Comparison of ENCODE assay signal across 7 mouse cellular contexts in the genomic region with DNA sequence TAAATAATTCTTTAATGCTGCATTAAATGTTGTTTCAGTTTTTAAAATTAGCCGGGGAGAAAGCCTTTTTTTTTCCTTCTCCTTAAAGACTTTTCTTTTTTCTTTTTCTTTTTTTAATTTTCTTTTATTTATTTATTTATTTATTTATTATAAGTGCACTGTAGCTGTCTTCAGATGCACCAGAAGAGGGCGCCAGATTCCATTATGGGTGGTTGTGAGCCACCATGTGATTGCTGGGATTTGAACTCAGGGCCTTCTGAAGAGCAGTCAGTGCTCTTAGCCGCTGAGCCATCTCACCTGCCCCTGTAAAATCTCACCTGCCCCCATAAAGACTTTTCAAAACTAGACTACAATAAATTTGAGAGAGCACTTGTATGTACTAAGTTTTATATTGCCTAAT. TPM values are rescaled to one million over a fixed set of nuclear protein-coding genes. Genes with fewer than 3 reads are reported as not detected.
DNase-seq lines count a peak whose midpoint lies in the region; ATAC-seq and TF ChIP-seq lines count a peak whose summit lies in the region.
"Not testable (repeated sequence)": the region's sequence is repeated elsewhere in the genome, so short reads cannot be mapped to it uniquely, and the experiment has no call there.
"Had no signal": no experiment of that assay in that cellular context is flagged by ENCODE, and none has a peak within 500 bp of the region (broad histone marks: within the 10 kb centered on the region; RNA-seq: fewer than 3 reads in every experiment).

No protein-coding gene starts in this region.

- CTCF ChIA-PET in Patski (lab: Charles Lee) = interaction anchor here (0.7 to 1.8 kb wide), 7 partner anchors 10 to 59 kb away, joined by 3 read pairs; no protein-coding TSS in a partner anchor

- H3K9ac ChIP-seq in heart, postnatal 0 days (replicated peaks; ENCODE audit: low read depth, low read length); kidney, postnatal 0 days (ENCODE audit: low read depth, low read length); liver, embryonic 14.5 days (replicated peaks): not testable (repeated sequence)

- POLR2A ChIA-PET in Patski (lab: Charles Lee) = not testable (repeated sequence)

- not testable (repeated sequence) for H3K4me3 ChIP-seq in heart, postnatal 0 days (ENCODE audit: low read depth, low read length); kidney, postnatal 0 days (replicated peaks; ENCODE audit: low read depth, low read length); liver, embryonic 14.5 days (ENCODE audit: insufficient read depth in 1 of 2, low read depth in 2 of 2, low read length in 2 of 2); small intestine, adult 2 months (ENCODE audit: low read depth, low read length)

- peak; percentile 69 for TF ChIP-seq CTCF in Patski (IDR thresholded peaks at IDR 0.05)
- peak; percentile 22; the same call in 1 of the 2 replicates for TF ChIP-seq CTCF in heart, postnatal 0 days (IDR thresholded peaks at IDR 0.05; ENCODE audit: low read depth)
- peak; percentile 56 for TF ChIP-seq CTCF in kidney, postnatal 0 days (IDR thresholded peaks at IDR 0.05; ENCODE audit: low read depth)
- TF ChIP-seq CTCF in liver, embryonic 14.5 days (IDR thresholded peaks at IDR 0.05; ENCODE audit: low read depth) = peak; percentile 47
- TF ChIP-seq CTCF in small intestine, adult 2 months (IDR thresholded peaks at IDR 0.05; ENCODE audit: extremely low read depth, insufficient read length, insufficient replicate concordance, low read depth, low read length) = peak; percentile 5; the same call in 1 of the 2 replicates

- not testable (repeated sequence) for H3K9me3 ChIP-seq in heart, postnatal 0 days (replicated peaks; ENCODE audit: control insufficient read depth, low read length); kidney, postnatal 0 days (replicated peaks; ENCODE audit: low read length); liver, embryonic 14.5 days (ENCODE audit: control insufficient read depth, low read length)

- DNase-seq in Patski (ENCODE audit: low read depth, low spot score); heart, postnatal 0 days (ENCODE audit: low spot score); kidney, postnatal 0 days (ENCODE audit: low spot score); liver, embryonic 14.5 days (ENCODE audit: low read depth in 3 of 3, low spot score in 3 of 3): not testable (repeated sequence)
- peak; percentile 10 for DNase-seq in lung, postnatal 36 days

- H3K36me3 ChIP-seq in heart, postnatal 0 days (replicated peaks; ENCODE audit: control insufficient read depth, insufficient read depth, low read length) = peaks cover 81% of the 10 kb centered on the region
- H3K36me3 ChIP-seq in kidney, postnatal 0 days (ENCODE audit: insufficient read depth, low read length) = peaks cover 35% of the 10 kb centered on the region
- H3K36me3 ChIP-seq in liver, embryonic 14.5 days (replicated peaks; ENCODE audit: control insufficient read depth, insufficient read depth, low read depth) = peaks cover 44% of the 10 kb centered on the region
- H3K36me3 ChIP-seq in small intestine, adult 2 months (ENCODE audit: control insufficient read depth, insufficient read depth, low read length) = peaks cover 53% of the 10 kb centered on the region

- ATAC-seq in Patski; heart, postnatal 0 days (ENCODE audit: insufficient read depth, low read depth); kidney, postnatal 0 days (replicated peaks; ENCODE audit: low FRiP score, low read depth); liver, embryonic 14.5 days (ENCODE audit: insufficient read depth): not testable (repeated sequence)

- not testable (repeated sequence) for TF ChIP-seq EP300 in heart, postnatal 0 days (IDR thresholded peaks at IDR 0.05; ENCODE audit: low read depth); liver, embryonic 14.5 days (IDR thresholded peaks at IDR 0.05; ENCODE audit: low read depth)

- not testable (repeated sequence) for H3K4me2 ChIP-seq in heart, postnatal 0 days (ENCODE audit: low read depth, low read length); kidney, postnatal 0 days (ENCODE audit: low read length); liver, embryonic 14.5 days (ENCODE audit: low read depth)

- 77% methylated on average over 3 of the region's 3 CpGs for WGBS in heart, postnatal 0 days
- WGBS in kidney, postnatal 0 days = 83% methylated on average over 3 of the region's 3 CpGs
- 58% methylated on average over 3 of the region's 3 CpGs for WGBS in liver, embryonic 14.5 days (ENCODE audit: insufficient replicate concordance)
- WGBS in small intestine, adult 2 months = 73% methylated on average over 3 of the region's 3 CpGs

- not testable (repeated sequence) for H3K27me3 ChIP-seq in Patski; heart, postnatal 0 days (ENCODE audit: control insufficient read depth, insufficient read depth, low read length); kidney, postnatal 0 days (ENCODE audit: insufficient read depth, low read length); liver, embryonic 14.5 days (ENCODE audit: control insufficient read depth, insufficient read depth, low read length); small intestine, adult 2 months (ENCODE audit: control insufficient read depth, insufficient read depth, low read length)

- H3K27ac ChIP-seq in heart, postnatal 0 days (ENCODE audit: low read depth); kidney, postnatal 0 days; liver, embryonic 14.5 days; small intestine, adult 2 months (ENCODE audit: insufficient read depth, low read depth, low read length): not testable (repeated sequence)

- H3K4me1 ChIP-seq in heart, postnatal 0 days (ENCODE audit: control insufficient read depth, insufficient read depth); kidney, postnatal 0 days (replicated peaks; ENCODE audit: insufficient read depth, low read length); liver, embryonic 14.5 days (replicated peaks; ENCODE audit: control insufficient read depth in 2 of 2, insufficient read depth in 2 of 2, low read length in 1 of 2); small intestine, adult 2 months (ENCODE audit: control insufficient read depth, insufficient read depth, insufficient read length, low read length): not testable (repeated sequence)

- not testable (repeated sequence) for TF ChIP-seq POLR2A in small intestine, adult 2 months (IDR thresholded peaks at IDR 0.05; ENCODE audit: low read depth, low read length)

- in situ Hi-C loops in Patski (cut with MboI; ENCODE audit: low pct_unique_long_range_greater_than_20kb) = not testable (repeated sequence)

RNA-seq across cellular contexts. Expression of a gene that starts 34.6 kb away (rescaled TPM):
- 117 TPM for polyA plus RNA-seq in Patski (2021)
- 84.8 and 127 TPM in 2 replicates for total RNA-seq in heart, postnatal 0 days (2014; rRNA removed; ENCODE audit: low replicate concordance)
- 17.1 and 19.8 TPM in 2 replicates for polyA plus RNA-seq in heart, postnatal 0 days (2015; fragmentation: Nextera tagmentation; extraction: Ambion mirVana)
- polyA plus RNA-seq in kidney, postnatal 0 days (2015; fragmentation: Nextera tagmentation; extraction: Ambion mirVana) = 34.9 and 38.1 TPM in 2 replicates
- 13.5 and 19.4 TPM in 2 replicates for polyA plus RNA-seq in liver, embryonic 14.5 days (2012; rRNA removed)
- polyA plus RNA-seq in liver, embryonic 14.5 days (2014; fragmentation: Nextera tagmentation; extraction: Ambion mirVana) = 19.0 and 21.0 TPM in 2 replicates
- polyA plus RNA-seq in small intestine, adult 2 months (2012; rRNA removed) = 6.6 and 13.2 TPM in 2 replicates

RNA-seq across cellular contexts. Expression of a gene that starts 50.7 kb away (rescaled TPM):
- 2.6 TPM for polyA plus RNA-seq in Patski (2021)
- total RNA-seq in heart, postnatal 0 days (2014; rRNA removed; ENCODE audit: low replicate concordance) = 3.9 and 4.6 TPM in 2 replicates
- 5.8 and 6.0 TPM in 2 replicates for polyA plus RNA-seq in heart, postnatal 0 days (2015; fragmentation: Nextera tagmentation; extraction: Ambion mirVana)
- polyA plus RNA-seq in kidney, postnatal 0 days (2015; fragmentation: Nextera tagmentation; extraction: Ambion mirVana) = 8.6 and 9.9 TPM in 2 replicates
- 1.1 and 1.2 TPM in 2 replicates for polyA plus RNA-seq in liver, embryonic 14.5 days (2012; rRNA removed)
- polyA plus RNA-seq in liver, embryonic 14.5 days (2014; fragmentation: Nextera tagmentation; extraction: Ambion mirVana) = 0.72 and 0.97 TPM in 2 replicates
- 2.1 and 4.9 TPM in 2 replicates for polyA plus RNA-seq in small intestine, adult 2 months (2012; rRNA removed)
- polyA plus RNA-seq: CD4-positive, CD25-positive, alpha-beta regulatory T cell, adult 4 months had no signal

RNA-seq across cellular contexts. Expression of a gene that starts 57.2 kb away (rescaled TPM):
- polyA plus RNA-seq in Patski (2021) = 24.3 TPM
- total RNA-seq in heart, postnatal 0 days (2014; rRNA removed; ENCODE audit: low replicate concordance) = 12.0 and 12.6 TPM in 2 replicates
- polyA plus RNA-seq in heart, postnatal 0 days (2015; fragmentation: Nextera tagmentation; extraction: Ambion mirVana) = 2.9 and 3.0 TPM in 2 replicates
- polyA plus RNA-seq in kidney, postnatal 0 days (2015; fragmentation: Nextera tagmentation; extraction: Ambion mirVana) = 5.4 and 5.6 TPM in 2 replicates
- polyA plus RNA-seq in liver, embryonic 14.5 days (2012; rRNA removed) = 6.5 and 8.4 TPM in 2 replicates
- polyA plus RNA-seq in liver, embryonic 14.5 days (2014; fragmentation: Nextera tagmentation; extraction: Ambion mirVana) = 13.1 and 14.8 TPM in 2 replicates
- 1.0 and 2.1 TPM in 2 replicates for polyA plus RNA-seq in small intestine, adult 2 months (2012; rRNA removed)

Comparison
In these comparisons a context has a peak if more than half of its experiments do, and no peak if none do; other contexts are left out.
1. CTCF ChIP-seq: peak in every context shown above with its lines; median percentile 69 in Patski; 56 in kidney, postnatal 0 days; 47 in liver, embryonic 14.5 days; 22 in heart, postnatal 0 days; 5 in small intestine, adult 2 months.